Mouse (Mus musculus): ENCODE data around the gene Notch3.
"Not testable (repeated sequence)": the region's sequence is repeated elsewhere in the genome, so short reads cannot be mapped to it uniquely, and the experiment has no call there.

Gene Notch3

GRCm38 (mm10) chr17:32166687-32167086 is at the start of gene Notch3:
Gene Notch3 (minus strand): TSS chr17:32166852.
- no peak for DNase-seq (ENCODE audit: low read depth, low spot score)

GRCm38 (mm10) chr17:32215587-32215986 is 48.9 kb upstream of the Notch3 start:
- DNase-seq (ENCODE audit: low read depth, low spot score), result peak; percentile 26

- DNase-seq (ENCODE audit: low read depth, low spot score), result not testable (repeated sequence)
Measured at GRCm38 (mm10) chr17:32211554-32211953, 44.9 kb upstream of the Notch3 start.

- peak; percentile 35 for DNase-seq (ENCODE audit: low read depth, low spot score)
Measured at GRCm38 (mm10) chr17:32209752-32210151, 43.1 kb upstream of the Notch3 start.

DNA sequence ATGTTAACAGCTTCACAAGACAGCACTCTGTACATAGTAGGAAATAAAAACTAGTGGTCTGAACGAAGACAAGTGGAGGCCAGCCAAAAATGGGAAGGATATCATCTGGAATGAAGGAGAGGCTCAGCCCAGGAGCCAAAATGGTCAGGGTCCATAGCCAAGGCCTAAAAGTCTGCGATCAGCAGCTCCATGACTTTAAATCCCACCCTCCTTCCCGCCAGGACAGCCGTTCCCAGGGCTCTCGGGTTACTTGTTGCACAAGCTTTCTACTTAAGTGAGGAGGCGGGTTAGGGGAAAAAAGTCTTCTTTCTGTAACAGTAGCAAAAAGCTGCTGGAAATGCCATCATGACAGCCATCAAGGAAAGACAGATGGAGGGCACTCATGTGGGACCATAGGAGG is 42.5 kb upstream of the Notch3 start:
- DNase-seq (ENCODE audit: low read depth, low spot score), result no peak

- no peak for DNase-seq (ENCODE audit: low read depth, low spot score)
Measured at GRCm38 (mm10) chr17:32207586-32208245, 41.1 kb upstream of the Notch3 start.

DNA sequence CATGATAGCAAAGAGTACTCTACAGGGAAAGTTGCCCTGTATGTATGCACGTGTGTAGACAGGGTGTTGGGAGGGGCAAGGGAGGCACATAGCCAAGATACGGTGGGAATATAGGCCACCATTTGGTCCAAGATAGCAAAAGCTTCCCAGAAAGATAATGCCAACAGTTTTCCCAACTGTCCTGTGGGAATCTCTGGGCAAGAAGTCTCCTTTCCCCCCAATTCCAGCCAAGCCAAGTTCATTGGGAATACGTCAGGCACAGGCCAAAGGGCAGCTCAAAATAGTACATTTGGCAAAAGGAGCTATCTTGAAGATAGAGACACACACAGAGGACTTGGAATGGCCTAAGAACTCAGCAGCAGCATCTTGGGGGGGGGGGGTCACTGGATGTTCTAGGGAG is 38.7 kb upstream of the Notch3 start:
- DNase-seq (ENCODE audit: low read depth, low spot score), result no peak

GRCm38 (mm10) chr17:32202972-32203371 is 36.3 kb upstream of the Notch3 start:
- DNase-seq (ENCODE audit: low read depth, low spot score), result no peak

GRCm38 (mm10) chr17:32201086-32201485 is 34.4 kb upstream of the Notch3 start:
- no peak for DNase-seq (ENCODE audit: low read depth, low spot score)

DNA sequence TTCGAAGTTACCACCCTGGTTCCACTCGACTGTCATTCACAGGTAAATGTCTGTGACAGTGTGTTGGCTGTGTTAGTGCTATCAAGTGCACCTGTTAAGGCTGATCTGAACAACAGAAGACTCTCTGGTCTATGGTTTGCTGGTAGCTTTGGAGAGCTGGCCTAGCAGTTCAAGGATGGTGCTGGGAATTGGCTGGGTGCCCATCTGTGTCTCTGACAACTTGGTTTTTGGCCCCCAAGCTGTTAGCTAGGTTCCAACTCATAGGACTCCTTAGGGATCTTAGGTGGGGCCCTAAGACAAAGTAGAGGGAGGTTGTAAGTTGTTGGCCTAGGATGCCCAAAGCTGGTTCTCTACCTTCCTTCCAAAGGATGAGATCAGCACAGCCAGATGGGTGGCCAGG is 33.1 kb upstream of the Notch3 start:
- DNase-seq (ENCODE audit: low read depth, low spot score), result no peak

DNA sequence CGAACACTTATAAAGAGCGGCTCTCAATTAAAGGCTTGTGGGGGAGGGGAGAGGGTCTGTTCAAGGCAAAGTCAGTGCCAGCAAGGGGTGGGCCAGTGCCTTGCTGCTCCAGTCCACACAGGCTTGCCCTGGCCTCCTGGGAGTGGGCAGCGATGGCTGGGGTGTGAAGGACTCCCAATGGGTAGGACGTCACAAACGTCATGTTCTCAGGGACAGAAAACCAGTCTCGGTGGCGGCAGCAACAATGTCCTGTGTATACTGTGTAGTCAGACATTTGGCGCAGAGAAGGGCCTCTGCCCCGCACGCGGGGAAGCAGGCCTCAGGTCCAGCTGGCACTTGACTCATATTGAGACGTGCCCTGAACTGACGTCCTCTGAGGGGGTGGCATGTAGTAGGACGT is 30.5 kb upstream of the Notch3 start:
- DNase-seq (ENCODE audit: low read depth, low spot score), result no peak

- DNase-seq (ENCODE audit: low read depth, low spot score), result no peak
Measured at GRCm38 (mm10) chr17:32195725-32196124, 29.1 kb upstream of the Notch3 start.

DNA sequence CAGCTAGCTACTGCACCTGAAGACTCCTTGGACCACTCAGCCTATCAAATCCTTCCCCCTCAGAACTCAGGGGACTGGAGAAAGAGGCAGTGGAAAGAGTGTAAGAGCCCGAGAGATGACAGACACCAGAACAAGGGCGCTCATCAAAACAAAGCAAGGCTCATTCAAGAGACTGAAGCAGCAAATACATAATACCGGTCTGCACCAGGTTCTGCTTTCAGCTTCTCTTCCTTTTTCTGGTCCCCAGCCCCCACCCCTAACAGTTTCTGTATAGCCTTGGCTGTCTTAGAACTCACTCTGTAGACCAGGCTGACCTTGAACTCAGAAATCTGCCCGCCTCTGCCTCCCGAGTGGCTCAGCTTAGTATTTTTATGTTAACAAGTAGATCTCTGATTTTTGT is 26.4 kb upstream of the Notch3 start:
- DNase-seq (ENCODE audit: low read depth, low spot score), result peak; percentile 75

DNA sequence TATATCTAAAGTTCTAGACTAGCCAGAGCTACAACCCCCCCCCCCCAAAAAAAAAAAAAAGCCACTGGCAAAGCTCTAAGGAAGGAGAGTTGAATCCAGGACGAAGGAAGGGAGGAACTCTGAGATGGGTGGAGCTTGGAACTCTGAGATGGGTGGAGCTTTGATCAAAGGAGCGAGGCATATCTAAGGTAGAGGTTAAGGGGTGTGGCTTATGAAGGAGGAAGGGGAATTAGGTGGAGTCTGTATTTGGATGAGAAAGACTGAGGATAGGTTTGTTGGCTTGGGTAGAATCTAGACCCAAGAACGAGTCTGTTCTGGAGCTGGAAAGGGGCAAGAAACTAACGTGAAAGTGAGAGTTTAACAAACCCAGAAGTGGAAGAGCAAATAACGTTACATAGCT is 23.2 kb upstream of the Notch3 start:
- no peak for DNase-seq (ENCODE audit: low read depth, low spot score)

DNA sequence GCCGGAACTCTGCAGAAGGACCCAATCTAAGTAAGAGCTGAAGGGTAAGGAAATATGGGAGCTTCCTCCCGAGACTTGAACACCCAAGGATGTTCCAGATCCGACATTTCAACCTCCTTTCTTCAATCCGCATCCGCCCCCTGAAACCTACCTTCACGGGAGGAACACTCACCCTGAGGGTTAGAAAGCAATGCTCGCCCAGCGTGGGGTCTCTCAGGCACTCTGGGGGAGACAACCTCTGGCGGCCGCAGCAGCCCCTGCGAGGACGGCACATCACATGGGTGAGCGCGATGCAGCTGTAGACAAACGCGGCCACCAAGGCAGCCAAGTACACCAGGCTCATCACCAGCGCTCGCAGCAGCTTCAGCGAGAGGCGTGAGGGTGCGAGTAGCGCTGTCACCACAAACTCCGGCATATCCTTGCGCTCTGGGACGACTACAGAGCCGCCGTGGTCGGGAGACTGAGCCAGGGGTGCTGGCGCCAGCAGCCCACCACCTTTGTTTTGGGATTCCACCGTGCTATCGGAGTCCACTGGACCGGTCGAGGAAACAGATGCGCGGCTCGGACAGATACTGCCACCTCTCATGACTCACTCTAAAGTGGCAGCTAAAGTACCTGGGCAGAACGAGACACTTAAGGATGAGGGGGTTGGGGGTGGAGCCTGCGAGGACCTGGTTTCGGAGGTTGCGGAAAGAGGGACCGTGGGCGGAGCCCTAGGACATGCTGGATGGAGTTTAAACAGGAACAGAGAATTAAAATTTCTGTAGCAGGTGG is 22.4 kb upstream of the Notch3 start, which contains the start of gene Ephx3:
Gene Ephx3 (minus strand): TSS at position 687 of the 774 bp plus-strand sequence.
- no peak for DNase-seq (ENCODE audit: low read depth, low spot score)

- DNase-seq (ENCODE audit: low read depth, low spot score), result no peak
Measured at GRCm38 (mm10) chr17:32183017-32183416, 16.4 kb upstream of the Notch3 start.

DNA sequence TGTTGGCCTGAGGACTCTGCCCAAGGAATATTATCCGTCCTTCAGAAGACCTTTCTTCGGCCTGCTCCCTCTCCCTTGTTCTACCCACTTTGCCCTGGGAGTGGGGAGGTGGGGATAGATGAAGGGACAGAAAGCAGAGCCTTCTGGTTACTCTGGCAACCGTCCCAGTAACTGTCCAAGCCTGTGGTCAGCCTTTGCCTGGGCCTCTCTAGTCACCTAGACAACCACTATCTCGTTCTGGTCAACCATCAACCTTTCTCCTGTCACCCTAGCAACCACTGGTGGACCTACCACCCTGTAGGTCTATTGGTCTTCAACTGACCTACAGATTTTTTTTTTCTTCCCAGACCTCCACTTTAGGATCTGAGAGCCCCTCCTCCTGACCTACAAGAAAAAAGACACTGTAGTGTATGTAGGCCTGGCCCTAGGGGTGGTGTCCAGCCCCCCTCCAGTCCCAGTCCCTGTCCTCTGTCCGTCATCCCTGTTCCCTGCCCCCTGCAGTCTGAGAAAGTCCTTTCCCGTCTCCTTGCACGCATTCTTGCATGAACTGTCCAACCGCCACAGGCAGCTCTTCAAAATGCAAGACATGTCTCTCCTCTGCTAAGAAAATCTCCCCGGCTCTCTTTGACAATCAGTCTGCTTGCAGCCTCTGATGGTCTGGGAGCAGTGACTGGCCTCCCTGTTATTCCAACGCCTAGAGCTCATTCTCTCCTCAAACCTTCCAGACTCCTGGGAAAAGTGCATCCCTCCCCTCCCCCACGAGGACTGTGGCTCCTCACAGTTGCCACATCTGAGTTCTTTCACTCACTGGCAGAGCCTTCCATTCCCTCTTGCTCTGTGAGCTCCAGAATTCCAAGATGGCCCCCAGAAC is 13.2 kb upstream of the Notch3 start:
- no peak for DNase-seq (ENCODE audit: low read depth, low spot score)

DNA sequence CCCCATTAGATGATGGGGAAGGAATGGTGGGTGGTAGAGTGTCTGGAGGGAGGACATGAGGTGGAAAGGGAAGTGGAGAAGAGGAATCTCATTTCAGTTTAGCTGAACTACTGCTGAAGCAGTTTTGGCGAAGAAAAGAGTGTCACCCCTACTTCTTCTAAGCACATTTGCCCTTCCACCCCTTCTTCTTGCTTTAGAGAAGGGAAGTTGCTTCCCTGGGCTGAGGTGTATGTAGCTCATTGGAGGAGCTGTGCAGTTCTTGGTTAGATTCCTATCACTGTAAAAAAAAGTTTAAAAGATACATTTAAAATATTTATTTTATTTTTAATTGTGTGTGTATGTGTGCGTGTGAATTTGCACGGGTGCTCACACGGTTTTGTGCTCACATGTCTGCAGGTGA is 10.3 kb upstream of the Notch3 start:
- DNase-seq (ENCODE audit: low read depth, low spot score), result no peak

DNA sequence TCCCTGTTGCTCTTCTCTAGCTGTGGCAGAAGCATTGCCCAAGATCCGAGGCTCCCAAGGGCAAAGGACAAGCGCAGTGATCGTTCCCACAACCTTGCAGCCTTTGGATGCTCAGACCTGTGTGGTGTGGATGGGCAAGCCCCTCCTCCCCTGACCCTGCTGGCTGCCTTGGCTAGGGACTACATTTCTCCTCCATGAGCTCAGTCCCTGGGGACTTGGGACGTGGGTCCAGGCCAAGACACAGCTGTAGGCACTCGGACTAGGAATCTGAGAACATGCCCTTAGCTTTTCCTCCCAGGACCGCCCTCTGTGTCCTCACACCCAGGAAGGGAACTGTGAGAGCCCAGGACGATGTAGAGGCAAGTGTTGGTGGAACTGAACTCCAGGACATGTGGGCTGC is 6.5 kb upstream of the Notch3 start:
- DNase-seq (ENCODE audit: low read depth, low spot score), result no peak

- no peak for DNase-seq (ENCODE audit: low read depth, low spot score)
Measured at GRCm38 (mm10) chr17:32172485-32172884, 5.8 kb upstream of the Notch3 start.

DNA sequence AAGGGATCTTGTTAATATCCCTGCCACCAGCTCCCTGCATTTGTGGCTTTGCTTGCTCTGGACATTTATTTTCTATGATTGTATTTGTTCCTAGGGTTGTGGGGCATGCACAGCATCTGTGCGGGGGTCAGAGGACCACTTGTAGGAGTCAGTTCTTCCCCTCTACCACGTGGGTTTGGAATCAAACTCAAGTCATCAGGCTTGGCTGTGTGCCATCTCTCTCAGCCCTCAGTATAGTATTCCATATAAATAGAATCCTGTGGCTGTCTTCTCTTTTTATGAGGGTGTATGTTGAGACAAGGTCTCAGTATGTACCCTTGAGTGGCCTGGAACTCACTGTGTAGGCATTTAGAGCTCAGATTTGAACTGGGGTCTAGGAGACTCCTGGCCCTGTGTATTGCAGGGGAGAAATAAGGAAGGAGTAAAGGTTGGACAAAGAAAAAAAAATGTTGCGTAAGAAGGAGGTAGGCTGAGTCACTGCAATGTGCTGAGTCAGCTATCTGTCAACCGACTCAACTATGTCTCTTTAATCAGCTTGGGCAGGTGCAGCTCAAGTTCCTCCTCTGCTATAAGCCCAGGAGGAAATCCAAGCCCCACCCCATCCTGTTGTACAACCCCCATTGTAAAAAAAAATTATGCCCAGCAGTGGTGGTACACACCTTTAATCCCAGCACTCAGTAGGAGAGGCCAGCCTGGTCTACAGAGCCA is 3.0 kb upstream of the Notch3 start:
- DNase-seq (ENCODE audit: low read depth, low spot score), result no peak
